Mouse (Mus musculus) lung, postnatal 10 days (tissue): ENCODE results near the gene Mbtps1.

Experiments used
- DNase-seq: peaks from one replicate; pipeline ENCODE4 v3.0.0; 2021

Mbtps1 gene

DNA sequence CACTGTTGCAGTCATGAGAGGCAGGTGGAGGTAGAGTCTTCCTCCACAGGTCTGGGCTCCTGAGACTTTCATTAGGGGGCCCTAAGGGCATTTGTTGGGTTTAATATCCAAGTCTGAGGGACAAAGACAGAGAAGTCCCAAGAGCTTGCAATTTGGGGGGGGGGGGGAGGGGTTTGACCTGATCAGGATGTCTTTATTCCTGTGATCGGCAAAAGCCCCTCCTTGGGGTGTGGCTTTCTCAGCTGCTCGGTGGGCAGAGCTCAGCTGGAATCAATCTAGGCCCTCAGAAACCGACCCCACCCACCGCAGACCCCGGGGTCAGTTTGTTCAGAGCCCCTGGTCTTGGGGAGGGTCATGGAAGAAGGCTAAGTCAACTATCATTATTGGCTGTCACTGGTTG lies 56.9 kb downstream of the Mbtps1 start, which contains the start of gene Slc38a8:
Gene Slc38a8, minus strand, starts transcription at position 101 of the 400 bp plus-strand sequence.
- DNase-seq: no peak

DNA sequence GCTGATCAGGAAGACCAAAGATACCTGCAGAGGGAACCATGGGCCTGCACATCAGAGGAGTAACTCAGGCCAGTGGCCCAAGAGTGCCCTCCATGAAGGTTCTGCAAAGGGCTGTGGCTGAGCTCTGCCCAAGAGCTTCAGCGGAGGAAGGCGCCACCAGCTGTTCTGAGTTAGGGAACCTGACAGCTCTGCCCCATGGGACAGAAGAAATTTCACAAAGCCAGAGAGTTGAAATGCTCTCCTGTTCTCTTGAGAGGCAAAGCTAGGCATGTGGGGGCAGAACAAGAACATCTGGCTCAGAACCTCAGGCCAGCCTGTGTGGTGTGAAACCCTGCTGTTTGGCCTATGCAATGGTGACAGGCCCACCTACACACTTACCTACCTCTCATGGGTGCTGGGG lies 58.7 kb downstream of the Mbtps1 start:
- DNase-seq: no peak

DNA sequence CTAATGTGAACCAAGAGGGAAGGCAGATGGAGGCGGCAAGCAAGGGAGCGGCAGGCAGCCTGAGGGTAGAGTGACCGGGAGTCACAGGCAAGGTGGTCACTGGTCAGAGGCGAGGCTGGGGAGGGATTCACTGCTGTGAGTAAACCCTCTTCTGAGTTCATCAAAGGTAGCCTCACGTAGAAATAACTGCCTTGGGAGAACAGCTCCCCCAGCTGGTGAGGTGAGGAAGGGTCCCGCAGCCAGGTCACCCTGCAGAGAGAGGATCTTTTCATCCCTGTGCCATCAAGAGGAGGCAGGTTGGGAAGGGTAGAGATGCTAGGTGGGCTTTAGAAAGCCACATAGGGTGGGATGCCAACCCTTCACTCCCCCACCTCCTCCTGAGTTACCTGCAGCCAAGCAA lies 61.7 kb downstream of the Mbtps1 start:
- peak; percentile 55 for DNase-seq

DNA sequence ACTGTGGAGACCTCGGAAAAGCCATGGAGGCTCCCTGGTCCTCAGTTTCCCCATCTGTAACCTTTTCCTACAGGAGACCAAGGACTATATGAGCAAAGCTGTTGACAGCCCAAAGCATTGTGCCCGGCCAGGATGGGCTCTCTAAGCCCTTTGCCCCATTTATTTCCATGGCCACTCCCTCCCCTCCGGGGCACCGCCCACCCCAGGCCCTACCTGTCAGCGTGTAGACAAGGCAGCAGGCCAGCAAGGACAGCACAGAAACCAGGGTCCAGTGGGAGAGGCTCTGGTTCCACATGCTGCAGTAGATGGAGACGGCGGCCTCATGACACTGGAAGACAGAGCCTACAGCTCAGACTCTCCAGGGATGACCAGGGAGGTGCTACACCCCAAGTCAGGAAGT lies 71.4 kb downstream of the Mbtps1 start:
- DNase-seq: no peak

DNA sequence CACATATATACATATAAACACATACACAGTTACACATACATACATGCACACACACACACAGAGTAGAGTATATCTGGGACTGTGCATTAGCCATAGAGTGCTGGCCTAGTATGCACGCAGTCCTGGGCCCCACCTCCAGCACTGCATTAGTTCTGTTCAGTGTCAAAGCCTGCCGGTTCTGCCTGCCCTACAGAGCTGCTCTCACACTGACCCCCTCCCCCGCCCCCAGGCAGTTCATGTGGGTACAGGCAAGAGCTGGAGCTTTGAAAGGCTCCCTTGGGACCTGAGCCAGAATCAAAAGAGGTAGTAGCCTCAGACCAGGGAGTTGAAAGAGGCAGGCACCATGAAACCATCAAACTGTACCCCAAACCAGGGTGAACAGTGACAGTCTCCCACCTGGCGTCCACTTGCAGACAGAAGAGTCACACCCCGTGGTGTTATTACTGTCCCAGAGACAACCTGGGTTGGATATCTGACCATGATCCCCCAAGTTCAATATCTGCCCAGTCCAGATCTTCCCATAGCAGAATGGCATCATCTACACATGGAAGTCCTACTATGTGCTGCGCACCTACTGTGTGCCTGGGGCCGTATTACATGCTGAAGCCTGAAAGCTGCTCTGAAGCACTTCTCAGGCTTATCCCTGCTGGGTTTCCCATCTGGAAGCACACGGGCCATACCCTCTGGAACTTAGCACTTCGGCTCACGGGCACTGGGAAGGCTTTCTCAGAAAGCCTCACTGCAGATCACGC lies 74.2 kb downstream of the Mbtps1 start:
- DNase-seq: no peak

DNA sequence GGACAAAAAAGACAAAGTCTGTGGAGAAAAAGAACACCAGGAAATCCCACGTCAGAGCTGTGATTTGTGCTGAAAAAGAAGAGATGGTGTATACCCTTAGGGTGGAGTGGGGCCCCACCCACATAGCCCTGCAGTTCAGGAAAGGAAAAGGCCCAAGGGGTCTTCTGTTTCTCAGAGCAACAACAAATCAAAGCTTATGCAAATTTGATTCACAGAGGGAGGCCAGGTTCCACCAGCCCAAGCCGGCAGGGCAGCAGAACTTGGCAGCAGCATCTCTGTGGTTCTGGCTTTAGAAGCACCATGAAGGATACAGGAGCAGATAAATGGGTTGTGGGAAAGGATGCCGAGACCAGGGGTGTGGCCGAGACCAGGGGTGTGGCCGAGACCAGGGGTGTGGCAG lies 79.9 kb downstream of the Mbtps1 start:
- no peak for DNase-seq

DNA sequence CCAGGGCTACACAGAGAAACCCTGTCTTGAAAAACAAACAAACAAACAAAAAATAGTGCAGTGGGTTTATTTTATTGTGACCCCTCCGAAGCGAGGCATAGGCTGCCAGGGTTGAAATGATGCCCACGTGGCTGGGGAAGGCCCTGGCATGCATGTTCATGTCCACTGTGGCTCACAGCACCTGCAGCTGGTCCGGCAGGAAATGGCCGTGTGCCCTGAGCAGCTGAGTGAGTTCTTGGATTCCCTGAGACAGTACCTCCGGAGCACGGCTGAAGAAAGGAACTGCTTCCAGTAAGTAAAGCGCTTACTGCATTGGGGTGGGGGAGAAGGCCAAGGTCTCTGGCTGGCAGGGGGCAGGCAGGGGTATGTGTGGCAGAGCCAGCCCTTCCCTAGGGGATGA lies 90.4 kb downstream of the Mbtps1 start:
- no peak for DNase-seq

DNA sequence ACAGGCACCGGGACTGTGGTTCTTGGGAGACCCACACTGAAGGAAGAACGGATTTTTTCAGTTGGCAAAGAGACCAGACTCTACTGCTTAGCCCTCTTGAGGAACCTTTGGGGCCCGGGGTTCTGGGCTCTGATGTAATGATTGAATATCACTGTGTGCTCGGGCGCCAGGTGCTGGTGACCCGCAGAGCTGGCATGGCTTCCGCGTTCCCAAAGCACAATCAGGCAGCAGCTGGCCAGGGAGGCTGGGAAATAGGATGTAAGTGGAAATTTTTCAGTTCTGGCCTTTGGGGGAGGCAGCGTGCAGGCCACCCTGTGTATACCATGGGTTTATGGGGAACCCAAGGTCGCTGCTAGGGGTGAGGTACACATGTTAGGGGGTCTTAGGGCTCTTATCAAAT lies 91.7 kb downstream of the Mbtps1 start:
- no peak for DNase-seq

DNA sequence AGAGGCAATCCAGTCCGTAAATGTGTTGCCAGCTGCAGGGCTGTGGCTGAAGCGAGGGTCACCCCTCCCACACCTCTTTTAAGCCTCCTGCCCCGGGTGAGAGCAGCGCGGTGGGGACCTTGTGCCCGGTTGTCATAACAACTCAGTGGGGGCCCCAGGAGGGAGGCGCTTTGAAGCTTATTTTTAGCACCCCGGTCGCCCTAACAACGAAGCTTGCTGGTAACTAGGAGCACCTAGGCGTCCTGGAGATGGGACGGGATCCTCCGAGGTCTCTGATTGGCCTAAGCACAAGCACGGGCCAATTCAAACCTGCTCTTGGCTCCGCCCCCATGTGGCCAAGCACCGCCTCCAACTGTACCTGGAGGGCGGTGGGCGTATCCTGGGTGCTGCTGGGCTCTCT lies 92.4 kb downstream of the Mbtps1 start:
- no peak for DNase-seq

DNA sequence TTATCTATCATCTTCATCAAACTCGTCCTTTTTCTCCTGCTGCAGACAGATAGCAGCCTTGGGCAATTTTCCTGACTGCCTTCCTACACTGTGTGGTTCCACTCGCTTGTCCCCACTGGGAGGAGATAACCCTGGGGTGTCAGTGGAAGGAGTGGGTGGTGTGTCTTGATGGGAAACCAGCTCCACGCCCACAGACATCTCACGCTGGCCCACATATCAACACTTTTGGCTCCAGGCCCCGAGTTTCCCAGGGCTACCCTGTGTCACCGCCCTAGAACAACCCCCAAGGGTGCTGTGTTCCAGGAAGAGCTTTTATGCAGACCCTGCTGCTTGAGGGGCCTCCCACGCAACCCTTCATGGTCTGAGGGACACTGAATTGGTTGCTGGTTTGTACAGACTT lies 94.8 kb downstream of the Mbtps1 start:
- DNase-seq: peak; percentile 60

DNA sequence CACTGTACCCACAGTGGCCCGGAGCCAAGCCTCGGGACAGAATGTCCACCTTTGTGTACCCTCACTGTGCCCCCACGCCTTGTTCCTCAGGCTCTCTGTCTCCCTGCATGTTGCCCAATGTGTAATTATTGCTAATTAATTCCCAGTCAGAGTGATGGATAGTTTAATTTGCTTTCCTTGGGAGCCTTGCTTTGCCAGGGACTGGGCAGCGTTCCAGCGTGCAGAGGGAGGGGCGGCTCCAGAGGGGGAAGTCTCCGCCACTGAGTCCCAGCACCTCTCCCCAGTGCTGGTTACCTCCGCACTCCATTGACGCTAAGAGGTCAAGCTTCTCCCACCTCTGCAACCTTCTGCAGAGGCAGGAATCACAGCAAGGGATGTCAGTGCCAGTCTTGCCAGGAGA lies 97.2 kb downstream of the Mbtps1 start:
- DNase-seq: no peak

DNA sequence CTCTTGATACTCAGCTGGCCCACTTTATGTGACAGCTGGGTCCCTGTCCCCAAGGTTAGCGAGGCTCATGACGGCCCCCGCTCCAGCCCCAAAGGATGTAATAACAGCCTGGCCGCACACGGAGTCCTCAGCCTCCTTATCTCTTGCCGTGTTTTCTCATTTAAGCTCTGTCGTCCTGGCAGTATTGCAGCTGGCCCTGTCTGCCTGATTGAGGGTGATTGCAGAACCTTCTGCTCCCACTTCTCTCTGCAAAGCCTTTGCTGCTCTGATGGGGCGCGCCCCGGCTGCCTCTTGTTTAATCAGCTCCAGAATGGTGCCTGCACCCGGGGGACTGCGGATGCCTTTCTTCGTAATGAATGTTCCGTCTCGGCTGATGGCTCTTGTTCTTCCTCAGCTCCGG lies 98.8 kb downstream of the Mbtps1 start:
- DNase-seq: no peak
